Mouse (Mus musculus): ENCODE data around the gene Stx16. TPM values are rescaled to one million over a fixed set of nuclear protein-coding genes. Genes with fewer than 3 reads are reported as not detected.

Stx16 gene
- total and polyA plus RNA-seq, 3 experiments = 14.8 to 22.3 TPM; not detected in 1

GRCm38 (mm10) chr2:174071406-174071805 is 4.7 kb upstream of the Stx16 start:
- Histone ChIP-seq H3K36me3 (ENCODE audit: control insufficient read depth in 1 of 2, insufficient read depth in 2 of 2, low read length in 2 of 2) (peaks cover 0 to 5% of the 10 kb centered on the region in 2 experiments; a peak in 2 of 4 replicates), H3K4me1 (ENCODE audit: control insufficient read depth in 1 of 2, insufficient read depth in 2 of 2, low read length in 2 of 2) (peaks cover 0 to 8% of the 10 kb centered on the region in 2 experiments; a peak in 2 of 4 replicates), H3K79me2 (ENCODE audit: control insufficient read depth, insufficient read depth, low read length, poor library complexity) (peaks cover 2% of the 10 kb centered on the region), H3K9me3 (replicated peaks; ENCODE audit: insufficient read depth, low read length) (no peaks in the 10 kb centered on the region), H3K27me3 (ENCODE audit: control insufficient read depth in 1 of 2, insufficient read depth in 2 of 2, low read length in 2 of 2) (no peaks in the 10 kb centered on the region), H3K27ac (ENCODE audit: control insufficient read depth, low read depth, low read length) (no peak overlapping the region), H3K4me3 (ENCODE audit: control insufficient read depth in 1 of 2, insufficient read depth in 1 of 2, low read depth in 2 of 2, low read length in 2 of 2) (no peak overlapping the region), H3K9ac (ENCODE audit: control insufficient read depth, low read depth, low read length, poor library complexity, severe bottlenecking) (no peak overlapping the region)
- no peak for TF ChIP-seq GABPA (IDR thresholded peaks at IDR 0.05; ENCODE audit: low read depth, low read length)
- no peak for TF ChIP-seq POLR2A (IDR thresholded peaks at IDR 0.05; ENCODE audit: control insufficient read depth in 1 of 2, insufficient read depth in 1 of 2, low read depth in 1 of 2, low read length in 2 of 2, poor library complexity in 1 of 2)
- no peak for TF ChIP-seq MXI1 (IDR thresholded peaks at IDR 0.05; ENCODE audit: low read depth, low read length)
- no peak for TF ChIP-seq RCOR1 (IDR thresholded peaks at IDR 0.05; ENCODE audit: low read depth, low read length)
- no peak for TF ChIP-seq RAD21 (IDR thresholded peaks at IDR 0.05; ENCODE audit: low read depth, low read length)
- TF ChIP-seq ELF1 (IDR thresholded peaks at IDR 0.05; ENCODE audit: low read depth, low read length) = no peak
- no peak for TF ChIP-seq SMC3 (IDR thresholded peaks at IDR 0.05; ENCODE audit: low read depth, low read length)
- no peak for TF ChIP-seq TAL1 (IDR thresholded peaks at IDR 0.05; ENCODE audit: low read length)
- no peak for TF ChIP-seq POLR2AphosphoS2 (IDR thresholded peaks at IDR 0.05; ENCODE audit: low read length)
- no peak for TF ChIP-seq USF1 (IDR thresholded peaks at IDR 0.05; ENCODE audit: low read depth, low read length)
- TF ChIP-seq MAZ (IDR thresholded peaks at IDR 0.05; ENCODE audit: low read depth, low read length) = no peak
- no peak for TF ChIP-seq JUND (IDR thresholded peaks at IDR 0.05; ENCODE audit: low read depth, low read length)
- TF ChIP-seq ZMIZ1 (IDR thresholded peaks at IDR 0.05; ENCODE audit: low read depth, low read length) = no peak
- no peak for TF ChIP-seq MYC (IDR thresholded peaks at IDR 0.05; ENCODE audit: low read depth, low read length)
- TF ChIP-seq CTCF (IDR thresholded peaks at IDR 0.05 in 2 of 3, conservative IDR thresholded peaks at IDR 0.05 in 1 of 3; ENCODE audit: control insufficient read depth in 1 of 3, insufficient read depth in 1 of 3, low read depth in 2 of 3, low read length in 3 of 3, poor library complexity in 1 of 3, severe bottlenecking in 1 of 3) = no peak
- DNase-seq (ENCODE audit: low read depth, low spot score) = no peak

- H3K79me2 ChIP-seq (ENCODE audit: control insufficient read depth, insufficient read depth, low read length, poor library complexity) = peaks cover 19% of the 10 kb centered on the region
- H3K9me3 ChIP-seq (replicated peaks; ENCODE audit: insufficient read depth, low read length) = no peaks in the 10 kb centered on the region
- H3K27me3 ChIP-seq (ENCODE audit: control insufficient read depth in 1 of 2, insufficient read depth in 2 of 2, low read length in 2 of 2) = no peaks in the 10 kb centered on the region
- no peak overlapping the region for H3K9ac ChIP-seq (ENCODE audit: control insufficient read depth, low read depth, low read length, poor library complexity, severe bottlenecking)
- no peak for TF ChIP-seq MXI1 (IDR thresholded peaks at IDR 0.05; ENCODE audit: low read depth, low read length)
- no peak for TF ChIP-seq POLR2AphosphoS5 (IDR thresholded peaks at IDR 0.05; ENCODE audit: borderline replicate concordance, low read depth, low read length)
- no peak for TF ChIP-seq RCOR1 (IDR thresholded peaks at IDR 0.05; ENCODE audit: low read depth, low read length)
- no peak for TF ChIP-seq CTCF (IDR thresholded peaks at IDR 0.05 in 2 of 3, conservative IDR thresholded peaks at IDR 0.05 in 1 of 3; ENCODE audit: control insufficient read depth in 1 of 3, insufficient read depth in 1 of 3, low read depth in 2 of 3, low read length in 3 of 3, poor library complexity in 1 of 3, severe bottlenecking in 1 of 3)
- no peak for TF ChIP-seq NELFE (IDR thresholded peaks at IDR 0.05; ENCODE audit: low read depth, low read length)
- no peak overlapping the region for H3K27ac ChIP-seq (ENCODE audit: control insufficient read depth, low read depth, low read length)
- no peak for DNase-seq (ENCODE audit: low read depth, low spot score)
- no peak overlapping the region for H3K4me3 ChIP-seq (ENCODE audit: control insufficient read depth in 1 of 2, insufficient read depth in 1 of 2, low read depth in 2 of 2, low read length in 2 of 2)
- H3K36me3 ChIP-seq (ENCODE audit: control insufficient read depth in 1 of 2, insufficient read depth in 2 of 2, low read length in 2 of 2) = peaks cover 0 to 9% of the 10 kb centered on the region in 2 experiments; a peak in 2 of 4 replicates
- H3K4me1 ChIP-seq (ENCODE audit: control insufficient read depth in 1 of 2, insufficient read depth in 2 of 2, low read length in 2 of 2) = peaks cover 0 to 8% of the 10 kb centered on the region in 2 experiments; a peak in 2 of 4 replicates
Observed at GRCm38 (mm10) chr2:174073156-174073790, 2.8 kb upstream of the Stx16 start.

Data from MEL (cell line).